Mouse (Mus musculus) kidney, adult 18-20 months (tissue): ENCODE results near the gene Pde7b.

Experiments
- DNase-seq: peaks from one replicate; pipeline ENCODE4 v3.0.0; 2021

The Pde7b gene

GRCm38 (mm10) chr10:20724906-20725305 lies at the start of gene Pde7b:
TSS of gene Pde7b (minus strand) at chr10:20725078.
- peak; percentile 83 for DNase-seq

- no peak for DNase-seq
These were observed 47.2 kb upstream of the Pde7b start for GRCm38 (mm10) chr10:20772056-20772455.

GRCm38 (mm10) chr10:20770418-20770888 lies 45.6 kb upstream of the Pde7b start:
- DNase-seq = no peak

GRCm38 (mm10) chr10:20769557-20770417 lies 44.9 kb upstream of the Pde7b start:
- DNase-seq = peak; percentile 18

GRCm38 (mm10) chr10:20764352-20764751 lies 39.5 kb upstream of the Pde7b start:
- no peak for DNase-seq

- no peak for DNase-seq
These were observed 34.1 kb upstream of the Pde7b start for GRCm38 (mm10) chr10:20758939-20759338.

GRCm38 (mm10) chr10:20758259-20758658 lies 33.4 kb upstream of the Pde7b start:
- DNase-seq = no peak

- DNase-seq = no peak
These were observed 31.3 kb upstream of the Pde7b start for GRCm38 (mm10) chr10:20756219-20756618.

- DNase-seq = no peak
These were observed 28.0 kb upstream of the Pde7b start for GRCm38 (mm10) chr10:20752883-20753282.

- no peak for DNase-seq
These were observed 25.9 kb upstream of the Pde7b start for GRCm38 (mm10) chr10:20750642-20751251.

- no peak for DNase-seq
These were observed 24.1 kb upstream of the Pde7b start for GRCm38 (mm10) chr10:20748938-20749337.

GRCm38 (mm10) chr10:20747229-20747628 lies 22.4 kb upstream of the Pde7b start:
- no peak for DNase-seq

- DNase-seq = no peak
These were observed 14.9 kb upstream of the Pde7b start for GRCm38 (mm10) chr10:20739801-20740200.

GRCm38 (mm10) chr10:20737146-20737545 lies 12.3 kb upstream of the Pde7b start:
- DNase-seq = no peak

GRCm38 (mm10) chr10:20735775-20736449 lies 11.0 kb upstream of the Pde7b start:
- DNase-seq = no peak

- DNase-seq = no peak
These were observed 8.7 kb upstream of the Pde7b start for GRCm38 (mm10) chr10:20733576-20733975.

GRCm38 (mm10) chr10:20732180-20732579 lies 7.3 kb upstream of the Pde7b start:
- no peak for DNase-seq

- no peak for DNase-seq
These were observed 5.2 kb upstream of the Pde7b start for GRCm38 (mm10) chr10:20730034-20730433.

GRCm38 (mm10) chr10:20725384-20725983 lies 606 bp upstream of the Pde7b start:
- no peak for DNase-seq

- DNase-seq = no peak
These were observed 427 bp downstream of the Pde7b start for GRCm38 (mm10) chr10:20724451-20724850.

- DNase-seq = no peak
These were observed 916 bp downstream of the Pde7b start for GRCm38 (mm10) chr10:20723962-20724361.

- DNase-seq = peak; percentile 14
These were observed 1.4 kb downstream of the Pde7b start for GRCm38 (mm10) chr10:20723521-20723915.
